Mouse (Mus musculus) limb, embryonic 11.5 days (tissue): ENCODE data around the gene Sprn. TPM values are rescaled to one million over a fixed set of nuclear protein-coding genes. Genes with fewer than 3 reads are reported as not detected.

Experiments used
- ATAC-seq: fragments of 200-750 bp; cut with Nextera tagmentation; 2 replicates; pipeline ENCODE4 v1.8.0; 2017; ENCODE audit warnings: low read depth; ENCODE audit not compliant: insufficient number of reproducible peaks, low FRiP score, low TSS enrichment
- DNase-seq: peaks from one replicate; pipeline ENCODE4 v3.0.0-alpha.2; 2015; ENCODE audit warnings: low spot score
- H3K27ac ChIP-seq: fragments of 300-500 bp; sonication (generic); replicated peaks from 2 replicates; pipeline ENCODE4 v1.5.1; 2014; ENCODE audit warnings: low read depth, mild to moderate bottlenecking, low read length
- H3K27me3 ChIP-seq: fragments of 300-500 bp; sonication (generic); 2 replicates; pipeline ENCODE4 v1.6.1; 2014; ENCODE audit warnings: mild to moderate bottlenecking, low read length, mixed read lengths; ENCODE audit not compliant: control insufficient read depth, insufficient read depth
- H3K36me3 ChIP-seq: fragments of 300-500 bp; sonication (generic); 2 replicates; pipeline ENCODE4 v1.6.1; 2014; ENCODE audit warnings: mild to moderate bottlenecking, low read length, moderate library complexity, mixed read lengths; ENCODE audit not compliant: control insufficient read depth, insufficient read depth
- H3K4me1 ChIP-seq: fragments of 300-500 bp; sonication (generic); 2 replicates; pipeline ENCODE4 v1.6.1; 2014; ENCODE audit warnings: low read length, mixed read lengths; ENCODE audit not compliant: control insufficient read depth, insufficient read depth
- H3K4me2 ChIP-seq: fragments of 300-500 bp; sonication (generic); 2 replicates; pipeline ENCODE4 v1.6.1; 2014; ENCODE audit warnings: low read depth, mild to moderate bottlenecking, moderate library complexity; ENCODE audit not compliant: severe bottlenecking
- H3K4me3 ChIP-seq: fragments of 300-500 bp; sonication (generic); 2 replicates; pipeline ENCODE4 v1.5.1; 2014; ENCODE audit warnings: low read depth, low read length
- H3K9ac ChIP-seq: fragments of 300-500 bp; sonication (generic); 2 replicates; pipeline ENCODE4 v1.6.1; 2014; ENCODE audit warnings: mild to moderate bottlenecking, low read length
- H3K9me3 ChIP-seq: fragments of 300-500 bp; sonication (generic); 2 replicates; pipeline ENCODE4 v1.6.1; 2016; ENCODE audit warnings: low read length; ENCODE audit not compliant: control insufficient read depth
- WGBS: fragments of 180-500 bp; shearing (Covaris S2); extraction: QIAGEN DNeasy Blood & Tissue Kit; methylation state at CpG from one replicate; pipeline ENCODE4 v1.1.7; 2014; 5-methylcytosine and 5-hydroxymethylcytosine counted together
- polyA plus RNA-seq: library from polyadenylated mRNA; unstranded; fragments of >200 nt; fragmentation: Nextera tagmentation; extraction: Ambion mirVana; gene quantifications from 2 replicates; pipeline ENCODE4 v1.2.1, GENCODE M21; 2014

Gene Sprn
- polyA plus RNA-seq, 1 experiment from 2014 or later = not detected

GRCm38 (mm10) chr7:140124382-140124781 is 30.3 kb downstream of the Sprn start:
- Histone ChIP-seq H3K4me1 (peaks cover 2% of the 10 kb centered on the region; the same call in 1 of the 2 replicates), H3K4me3 (no peak overlapping the region), H3K4me2 (no peak overlapping the region), H3K36me3 (no peaks in the 10 kb centered on the region; the same call in 1 of the 2 replicates), H3K9me3 (no peaks in the 10 kb centered on the region), H3K9ac (no peak overlapping the region), H3K27me3 (no peaks in the 10 kb centered on the region), H3K27ac (no peak overlapping the region)
- WGBS = 92% methylated on average over 1 of the region's 1 CpGs
- ATAC-seq = no peak
- no peak for DNase-seq

GRCm38 (mm10) chr7:140122765-140123164 is 31.9 kb downstream of the Sprn start:
- Histone ChIP-seq H3K9ac (no peak overlapping the region), H3K9me3 (no peaks in the 10 kb centered on the region), H3K27me3 (no peaks in the 10 kb centered on the region), H3K4me2 (no peak overlapping the region), H3K27ac (no peak overlapping the region), H3K4me3 (no peak overlapping the region), H3K4me1 (peaks cover 2% of the 10 kb centered on the region; the same call in 1 of the 2 replicates), H3K36me3 (no peaks in the 10 kb centered on the region)
- DNase-seq (no peak), ATAC-seq (no peak)
- WGBS = 44% methylated on average over 4 of the region's 4 CpGs

- Histone ChIP-seq H3K4me2 (no peak overlapping the region), H3K4me3 (no peak overlapping the region), H3K27me3 (no peaks in the 10 kb centered on the region), H3K9ac (no peak overlapping the region), H3K9me3 (no peaks in the 10 kb centered on the region), H3K27ac (no peak overlapping the region), H3K36me3 (no peaks in the 10 kb centered on the region), H3K4me1 (peaks cover 2% of the 10 kb centered on the region; the same call in 1 of the 2 replicates)
- WGBS = 82% methylated on average over 12 of the region's 13 CpGs
- no peak for DNase-seq
- no peak for ATAC-seq
Measured at GRCm38 (mm10) chr7:140121338-140121910, 33.3 kb downstream of the Sprn start.

- H3K4me2 ChIP-seq = no peak overlapping the region
- DNase-seq (no peak), ATAC-seq (no peak)
- no peak overlapping the region for H3K9ac ChIP-seq
- H3K36me3 ChIP-seq = no peaks in the 10 kb centered on the region
- H3K4me1 ChIP-seq = peaks cover 2% of the 10 kb centered on the region; the same call in 1 of the 2 replicates
- H3K27ac ChIP-seq = no peak overlapping the region
- H3K4me3 ChIP-seq = no peak overlapping the region
- 90% methylated on average over 2 of the region's 2 CpGs for WGBS
- no peaks in the 10 kb centered on the region for H3K9me3 ChIP-seq
- H3K27me3 ChIP-seq = no peaks in the 10 kb centered on the region
Measured at GRCm38 (mm10) chr7:140120484-140120883, 34.2 kb downstream of the Sprn start.

- no peaks in the 10 kb centered on the region for H3K36me3 ChIP-seq
- H3K27ac ChIP-seq = peak within 1 kb of the TSS; percentile 68
- no peaks in the 10 kb centered on the region for H3K4me1 ChIP-seq
- DNase-seq = peak; percentile 87
- no peaks in the 10 kb centered on the region for H3K27me3 ChIP-seq
- H3K4me3 ChIP-seq = peak within 1 kb of the TSS; percentile 74
- WGBS = 3% methylated on average over 28 of the region's 28 CpGs
- peak within 1 kb of the TSS; percentile 76 for H3K4me2 ChIP-seq
- ATAC-seq = peak; percentile 90
- peak within 1 kb of the TSS; percentile 89 for H3K9ac ChIP-seq
- H3K9me3 ChIP-seq = no peaks in the 10 kb centered on the region
Measured at GRCm38 (mm10) chr7:140116329-140117054, 38.2 kb downstream of the Sprn start, which contains the start of gene Echs1. TSS of gene Echs1 (minus strand) at chr7:140116476.

- Histone ChIP-seq H3K9ac (peak within 1 kb of the TSS; percentile 89), H3K27me3 (no peaks in the 10 kb centered on the region), H3K4me3 (peak within 1 kb of the TSS; percentile 74), H3K4me2 (peak within 1 kb of the TSS; percentile 76), H3K36me3 (no peaks in the 10 kb centered on the region), H3K4me1 (no peaks in the 10 kb centered on the region), H3K9me3 (no peaks in the 10 kb centered on the region), H3K27ac (peak within 1 kb of the TSS; percentile 68)
- DNase-seq (peak; percentile 43), ATAC-seq (peak; percentile 69)
- WGBS = 1% methylated on average over 23 of the region's 23 CpGs
Measured at GRCm38 (mm10) chr7:140115583-140116328, 38.9 kb downstream of the Sprn start, which contains the start of gene Paox. TSS of gene Paox (plus strand) at chr7:140115799.

- Histone ChIP-seq H3K9ac (no peak overlapping the region), H3K4me1 (no peaks in the 10 kb centered on the region), H3K36me3 (peaks cover 11% of the 10 kb centered on the region; the same call in 1 of the 2 replicates), H3K27ac (no peak overlapping the region), H3K9me3 (no peaks in the 10 kb centered on the region), H3K27me3 (no peaks in the 10 kb centered on the region), H3K4me2 (no peak overlapping the region), H3K4me3 (no peak overlapping the region)
- DNase-seq = no peak
- WGBS = 79% methylated on average over 3 of the region's 3 CpGs
- ATAC-seq = no peak
Measured at GRCm38 (mm10) chr7:140111943-140112342, 42.7 kb downstream of the Sprn start.

- H3K4me1 ChIP-seq = 0 out of 2 replicates have a peak, but pooled peaks cover 2% of the 10 kb centered on the region
- no peaks in the 10 kb centered on the region for H3K27me3 ChIP-seq
- no peak overlapping the region for H3K9ac ChIP-seq
- H3K36me3 ChIP-seq = peaks cover 8% of the 10 kb centered on the region; the same call in 1 of the 2 replicates
- WGBS = 76% methylated on average over 4 of the region's 4 CpGs
- DNase-seq = no peak
- ATAC-seq = no peak
- H3K27ac ChIP-seq = no peak overlapping the region
- no peaks in the 10 kb centered on the region for H3K9me3 ChIP-seq
- H3K4me3 ChIP-seq = no peak overlapping the region
- H3K4me2 ChIP-seq = no peak overlapping the region
Measured at GRCm38 (mm10) chr7:140104009-140104408, 50.7 kb downstream of the Sprn start.
